17 mouse cellular contexts compared by ENCODE assay signal in genomic region chr2:7250314-7250713, GRCm38 (mm10).
"Had no signal": no experiment of that assay in that cellular context is flagged by ENCODE, and none has a peak within 500 bp of the region (broad histone marks: within the 10 kb centered on the region; RNA-seq: fewer than 3 reads in every experiment).

No protein-coding gene starts in this region.

- H3K36me3 ChIP-seq: lung, embryonic 15.5 days; midbrain, embryonic 13.5 days; midbrain, embryonic 15.5 days; neural tube, embryonic 12.5 days; stomach, embryonic 15.5 days had no signal

- H3K9me3 ChIP-seq: lung, embryonic 15.5 days; megakaryocyte, embryonic 14.5 days; midbrain, embryonic 13.5 days; midbrain, embryonic 15.5 days; neural tube, embryonic 12.5 days; stomach, embryonic 15.5 days had no signal

- H3K9ac ChIP-seq: lung, embryonic 15.5 days; midbrain, embryonic 13.5 days; midbrain, embryonic 15.5 days; neural tube, embryonic 12.5 days; stomach, embryonic 15.5 days had no signal

- H3K4me2 ChIP-seq: lung, embryonic 15.5 days; midbrain, embryonic 11.5 days; midbrain, embryonic 13.5 days; midbrain, embryonic 15.5 days; neural tube, embryonic 12.5 days; stomach, embryonic 15.5 days had no signal

- H3K4me1 ChIP-seq: megakaryocyte, embryonic 14.5 days; midbrain, embryonic 13.5 days; midbrain, embryonic 15.5 days; neural tube, embryonic 12.5 days; stomach, embryonic 15.5 days had no signal

- H3K27ac ChIP-seq: lung, embryonic 15.5 days; macrophage; midbrain, embryonic 13.5 days; midbrain, embryonic 15.5 days; neural tube, embryonic 12.5 days; stomach, embryonic 15.5 days; stomach, postnatal 0 days had no signal

- ATAC-seq: lung, postnatal 0 days; midbrain, embryonic 13.5 days; midbrain, embryonic 15.5 days had no signal

- DNase-seq: lung, adult 2 months; lung, postnatal 14 days; lung, postnatal 36 days; right cerebral cortex, postnatal 14 days; thymus, adult 2 months; thymus, postnatal 25 days; thymus, postnatal 4 days had no signal

- H3K27me3 ChIP-seq: lung, embryonic 15.5 days; megakaryocyte, embryonic 14.5 days; midbrain, embryonic 13.5 days; midbrain, embryonic 15.5 days; neural tube, embryonic 12.5 days; stomach, embryonic 15.5 days had no signal

- H3K4me3 ChIP-seq: lung, embryonic 15.5 days; midbrain, embryonic 13.5 days; midbrain, embryonic 15.5 days; neural tube, embryonic 12.5 days; stomach, embryonic 15.5 days had no signal
